Mouse (Mus musculus) CH12.LX (cell line): ENCODE data around the gene Arhgef17. TPM values are rescaled to one million over a fixed set of nuclear protein-coding genes. Genes with fewer than 3 reads are reported as not detected.

Source experiments
- DNase-seq: peaks from one replicate; pipeline ENCODE4 v3.0.0-alpha.2; 2013; ENCODE audit errors: extremely low read depth
- H3K27ac ChIP-seq: 2 replicates; pipeline ENCODE4 v1.5.1; 2012; ENCODE audit warnings: low read depth, mild to moderate bottlenecking, control low read depth, moderate library complexity; ENCODE audit not compliant: insufficient read depth
- H3K27me3 ChIP-seq: replicated peaks from 2 replicates; pipeline ENCODE3; 2012; ENCODE audit warnings: inconsistent platforms
- H3K36me3 ChIP-seq, 2 experiments: replicated peaks in 1 of 2; 2 replicates each; pipeline versions ENCODE3 to v1.6.1; 2012; ENCODE audit warnings: inconsistent platforms in 1 of 2, low read length in 1 of 2, mild to moderate bottlenecking in 1 of 2, mixed read lengths in 1 of 2, moderate library complexity in 1 of 2; ENCODE audit not compliant: control insufficient read depth in 1 of 2, insufficient read depth in 1 of 2
- H3K4me1 ChIP-seq, 2 experiments: 2 replicates each; pipeline ENCODE4 v1.6.1; 2012; ENCODE audit warnings: inconsistent platforms in 1 of 2, moderate library complexity in 1 of 2; ENCODE audit not compliant: insufficient read depth in 2 of 2, control insufficient read depth in 1 of 2
- H3K4me2 ChIP-seq: 2 replicates; pipeline ENCODE4 v1.6.1; 2012; ENCODE audit warnings: low read depth, mild to moderate bottlenecking, control low read depth; ENCODE audit not compliant: poor library complexity, insufficient read depth, severe bottlenecking
- H3K4me3 ChIP-seq, 3 experiments: fragments of 150-350 bp in 1 of 3; sonication (generic) in 1 of 3; replicated peaks in 1 of 3; 2 replicates each; pipeline versions ENCODE3 to v1.5.1; 2011 to 2012; ENCODE audit warnings: low read depth in 2 of 3, low read length in 2 of 3, mild to moderate bottlenecking in 2 of 3, moderate library complexity in 2 of 3, control low read depth in 1 of 3, improper control_type of control experiment in 1 of 3, inconsistent platforms in 1 of 3, mixed read lengths in 1 of 3; ENCODE audit not compliant: poor library complexity in 1 of 3
- H3K79me2 ChIP-seq: replicated peaks from 2 replicates; pipeline ENCODE4 v1.6.1; 2012; ENCODE audit warnings: mild to moderate bottlenecking, moderate library complexity; ENCODE audit not compliant: control insufficient read depth, poor library complexity, insufficient read depth, severe bottlenecking; ENCODE audit errors: extremely low read depth
- H3K9ac ChIP-seq: 2 replicates; pipeline ENCODE4 v1.6.1; 2012; ENCODE audit warnings: low read depth, mild to moderate bottlenecking, control low read depth, moderate library complexity; ENCODE audit not compliant: insufficient read depth
- H3K9me3 ChIP-seq: replicated peaks from 2 replicates; pipeline ENCODE3; 2012; ENCODE audit warnings: low read length, inconsistent platforms, mixed read lengths
- BHLHE40 ChIP-seq: IDR thresholded peaks from 2 replicates; pipeline ENCODE4 v1.6.1; 2011; ENCODE audit warnings: mild to moderate bottlenecking, low read depth, low read length, improper control_type of control experiment
- CHD1 ChIP-seq: IDR thresholded peaks from 2 replicates; pipeline ENCODE4 v1.6.1; 2012; ENCODE audit warnings: low read depth, low read length, improper control_type of control experiment, inconsistent platforms
- CHD2 ChIP-seq: IDR thresholded peaks from 2 replicates; pipeline ENCODE4 v1.6.1; 2011; ENCODE audit warnings: low read length, improper control_type of control experiment
- CTCF ChIP-seq, 2 experiments: IDR thresholded peaks in 1 of 2; conservative IDR thresholded peaks in 1 of 2; 2 replicates each; pipeline ENCODE4 v1.5.1; 2011 to 2012; ENCODE audit warnings: low read depth in 2 of 2, low read length in 2 of 2, improper control_type of control experiment in 1 of 2, inconsistent platforms in 1 of 2, mild to moderate bottlenecking in 1 of 2, moderate library complexity in 1 of 2
- E2F4 ChIP-seq: IDR thresholded peaks from 2 replicates; pipeline ENCODE4 v1.6.1; 2011; ENCODE audit warnings: low read depth, low read length, improper control_type of control experiment; ENCODE audit not compliant: insufficient replicate concordance
- ELF1 ChIP-seq: IDR thresholded peaks from 2 replicates; pipeline ENCODE4 v1.6.1; 2014; ENCODE audit warnings: low read depth, mild to moderate bottlenecking, inconsistent platforms, low read length, improper control_type of control experiment
- EP300 ChIP-seq: IDR thresholded peaks from 2 replicates; pipeline ENCODE4 v1.6.1; 2011; ENCODE audit warnings: low read length, improper control_type of control experiment
- HCFC1 ChIP-seq: IDR thresholded peaks from 2 replicates; pipeline ENCODE4 v1.6.1; 2012; ENCODE audit warnings: low read depth, mild to moderate bottlenecking, inconsistent platforms, low read length, improper control_type of control experiment
- IRF4 ChIP-seq: IDR thresholded peaks from 2 replicates; pipeline ENCODE4 v1.6.1; 2014; ENCODE audit warnings: low read depth, mild to moderate bottlenecking, inconsistent platforms, low read length, improper control_type of control experiment
- JUN ChIP-seq: IDR thresholded peaks from 2 replicates; pipeline ENCODE4 v1.6.1; 2011; ENCODE audit warnings: low read depth, mild to moderate bottlenecking, low read length, improper control_type of control experiment, moderate library complexity; ENCODE audit not compliant: insufficient read depth
- JUND ChIP-seq: conservative IDR thresholded peaks from 2 replicates; pipeline ENCODE4 v1.6.1; 2011; ENCODE audit warnings: low read depth, low read length, improper control_type of control experiment
- KAT2A ChIP-seq: IDR thresholded peaks from 2 replicates; pipeline ENCODE4 v1.6.1; 2012; ENCODE audit warnings: low read length, improper control_type of control experiment, inconsistent platforms; ENCODE audit not compliant: insufficient replicate concordance
- MAFK ChIP-seq: IDR thresholded peaks from 2 replicates; pipeline ENCODE4 v1.6.1; 2011; ENCODE audit warnings: low read length, improper control_type of control experiment; ENCODE audit not compliant: insufficient replicate concordance
- MAX ChIP-seq: IDR thresholded peaks from 2 replicates; pipeline ENCODE4 v1.6.1; 2011; ENCODE audit warnings: low read length, improper control_type of control experiment
- MAZ ChIP-seq: IDR thresholded peaks from 2 replicates; pipeline ENCODE4 v1.6.1; 2012; ENCODE audit warnings: low read depth, mild to moderate bottlenecking, inconsistent platforms, low read length, improper control_type of control experiment, moderate library complexity
- MEF2A ChIP-seq: IDR thresholded peaks from 2 replicates; pipeline ENCODE4 v1.6.1; 2014; ENCODE audit warnings: low read depth, mild to moderate bottlenecking, inconsistent platforms, low read length, improper control_type of control experiment, borderline replicate concordance
- MYC ChIP-seq: IDR thresholded peaks from 2 replicates; pipeline ENCODE4 v1.6.1; 2011; ENCODE audit warnings: low read depth, mild to moderate bottlenecking, improper control_type of control experiment, low read length
- NELFE ChIP-seq: IDR thresholded peaks from 2 replicates; pipeline ENCODE4 v1.6.1; 2011; ENCODE audit warnings: low read depth, low read length, improper control_type of control experiment
- POLR2A ChIP-seq: IDR thresholded peaks from 2 replicates; pipeline ENCODE4 v1.6.1; 2011; ENCODE audit warnings: low read depth, mild to moderate bottlenecking, improper control_type of control experiment, low read length
- POLR2AphosphoS2 ChIP-seq: IDR thresholded peaks from 2 replicates; pipeline ENCODE4 v1.6.1; 2011; ENCODE audit warnings: low read depth, low read length, improper control_type of control experiment
- RAD21 ChIP-seq: IDR thresholded peaks from 2 replicates; pipeline ENCODE4 v1.6.1; 2011; ENCODE audit warnings: low read depth, mild to moderate bottlenecking, low read length, improper control_type of control experiment, moderate library complexity
- RCOR1 ChIP-seq: conservative IDR thresholded peaks from 2 replicates; pipeline ENCODE4 v1.6.1; 2012; ENCODE audit warnings: low read depth, mild to moderate bottlenecking, inconsistent platforms, low read length, improper control_type of control experiment
- SMC3 ChIP-seq: IDR thresholded peaks from 2 replicates; pipeline ENCODE4 v1.6.1; 2011; ENCODE audit warnings: low read depth, low read length, improper control_type of control experiment
- TCF12 ChIP-seq: IDR thresholded peaks from 2 replicates; pipeline ENCODE4 v1.6.1; 2014; ENCODE audit warnings: low read depth, mild to moderate bottlenecking, inconsistent platforms, low read length, improper control_type of control experiment
- UBTF ChIP-seq: IDR thresholded peaks from 2 replicates; pipeline ENCODE4 v1.6.1; 2012; ENCODE audit warnings: low read depth, mild to moderate bottlenecking, inconsistent platforms, low read length, improper control_type of control experiment, moderate library complexity
- ZC3H11A ChIP-seq: IDR thresholded peaks from 2 replicates; pipeline ENCODE4 v1.6.1; 2012; ENCODE audit warnings: low read depth, mild to moderate bottlenecking, inconsistent platforms, low read length, improper control_type of control experiment
- ZMIZ1 ChIP-seq: IDR thresholded peaks from 2 replicates; pipeline ENCODE4 v1.6.1; 2012; ENCODE audit warnings: low read depth, mild to moderate bottlenecking, inconsistent platforms, low read length, improper control_type of control experiment
- ZNF384 ChIP-seq: IDR thresholded peaks from 2 replicates; pipeline ENCODE4 v1.6.1; 2012; ENCODE audit warnings: low read depth, low read length, improper control_type of control experiment, inconsistent platforms
- dilution Hi-C: fragments of 300-500 bp; cut with MboI; formaldehyde crosslinking; loops from 2 replicates; pipeline ENCODE4 v1.14.3; 2020; ENCODE audit warnings: low sequenced_read_pairs; ENCODE audit not compliant: extremely low pct_unique_long_range_greater_than_20kb, extremely low pct_ligation_motif_present
- in situ Hi-C: fragments of 300-500 bp; cut with MboI; formaldehyde crosslinking; loops from 3 replicates; pipeline ENCODE4 v1.14.3; 2019; ENCODE audit warnings: low sequenced_read_pairs, low pct_ligation_motif_present, low pct_unique_long_range_greater_than_20kb, mixed read lengths
- polyA plus RNA-seq: library from polyadenylated mRNA; unstranded; fragments of >175 nt; gene quantifications from 2 replicates; pipeline ENCODE4 v1.2.1, GENCODE M21; 2012; ENCODE audit warnings: low read depth; ENCODE audit not compliant: insufficient read length
- total RNA-seq, 2 experiments: library from RNA; depleted of rRNA; stranded (reverse); fragments of 300-350 nt in 1 of 2; fragments of >200 nt in 1 of 2; gene quantifications; 2 replicates each; pipeline ENCODE4 v1.2.3; 2012 to 2014

Arhgef17 gene
- total and polyA plus RNA-seq, 3 experiments = 2.3 to 6.7 (median 5.6) TPM

- dilution Hi-C loops = no loop called here
- H3K4me2 ChIP-seq = no peak overlapping the region
- H3K9me3 ChIP-seq = peaks cover under 1% of the 10 kb centered on the region
- TF ChIP-seq UBTF (no peak), MAX (no peak), IRF4 (no peak), MAFK (no peak), JUND (no peak), RCOR1 (no peak), BHLHE40 (no peak), KAT2A (no peak), ELF1 (no peak), MYC (no peak), POLR2A (no peak), CHD1 (no peak), POLR2AphosphoS2 (no peak), RAD21 (no peak), ZMIZ1 (no peak), EP300 (no peak), CTCF (conservative IDR thresholded peaks at IDR 0.05 in 1 of 2, IDR thresholded peaks at IDR 0.05 in 1 of 2; ENCODE audit: low read depth in 2 of 2, low read length in 2 of 2) (no peak)
- TF ChIP-seq, all 38 proteins: peak for 0
- Histone ChIP-seq H3K9ac (no peak overlapping the region), H3K4me3 (no peak overlapping the region), H3K27me3 (no peaks in the 10 kb centered on the region), H3K36me3 (peaks cover 68 to 83% of the 10 kb centered on the region in 2 experiments), H3K4me1 (peaks cover 34 to 100% of the 10 kb centered on the region in 2 experiments), H3K79me2 (peaks cover 19% of the 10 kb centered on the region), H3K27ac (no peak overlapping the region)
- DNase-seq = no peak
- in situ Hi-C loops = no loop called here
Measured at GRCm38 (mm10) chr7:100849508-100849907, 82.4 kb downstream of the Arhgef17 start.

DNA sequence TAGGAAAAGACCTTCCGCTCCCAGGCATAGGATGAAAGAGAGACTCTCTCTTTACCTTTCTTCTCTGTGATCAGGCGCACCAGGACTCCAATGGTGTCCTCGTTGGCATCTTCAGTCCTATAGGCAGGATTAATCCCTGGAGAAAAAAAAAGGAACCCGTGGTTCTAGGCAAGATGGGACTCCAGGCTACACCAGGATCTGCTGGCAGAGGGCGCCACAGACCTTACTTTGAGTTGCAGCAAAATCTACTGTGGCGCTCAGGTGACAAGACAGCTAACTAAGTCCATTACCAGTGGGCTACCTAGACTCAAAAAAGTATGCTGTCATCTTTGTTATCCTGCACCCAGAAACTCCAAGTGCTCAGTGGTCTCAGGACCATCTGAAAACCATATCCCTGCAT, 83.2 kb downstream of the Arhgef17 start:
- H3K79me2 ChIP-seq = peaks cover 19% of the 10 kb centered on the region
- no peaks in the 10 kb centered on the region for H3K27me3 ChIP-seq
- dilution Hi-C loops = no loop called here
- peaks cover 76 to 90% of the 10 kb centered on the region in 2 experiments for H3K36me3 ChIP-seq
- TF ChIP-seq HCFC1 (no peak), JUN (no peak), CHD2 (no peak), ZMIZ1 (no peak), MAZ (no peak), ZC3H11A (peak; percentile 40; the same call in 1 of the 2 replicates), BHLHE40 (0 out of 2 replicates have a peak, but pooled peaks have one; percentile 10), SMC3 (peak; percentile 95), NELFE (no peak), E2F4 (no peak), CTCF (conservative IDR thresholded peaks at IDR 0.05 in 1 of 2, IDR thresholded peaks at IDR 0.05 in 1 of 2; ENCODE audit: low read depth in 2 of 2, low read length in 2 of 2) (peak; percentile 68 to 95), MYC (no peak), ZNF384 (no peak), POLR2AphosphoS2 (no peak), CHD1 (no peak), IRF4 (no peak), TCF12 (no peak), JUND (no peak), RAD21 (peak; percentile 93), MEF2A (peak; percentile 23; the same call in 1 of the 2 replicates)
- H3K4me2 ChIP-seq = no peak overlapping the region
- peaks cover 34 to 94% of the 10 kb centered on the region in 2 experiments for H3K4me1 ChIP-seq
- peaks cover 5% of the 10 kb centered on the region for H3K9me3 ChIP-seq
- no peak overlapping the region for H3K9ac ChIP-seq
- no peak overlapping the region for H3K4me3 ChIP-seq
- in situ Hi-C loops = no loop called here
- no peak overlapping the region for H3K27ac ChIP-seq
- DNase-seq = peak; percentile 69
